Mouse (Mus musculus) CH12.LX (cell line): ENCODE data around the gene Agap1. TPM values are rescaled to one million over a fixed set of nuclear protein-coding genes. Genes with fewer than 3 reads are reported as not detected.

Experiments
- DNase-seq: peaks from one replicate; pipeline ENCODE4 v3.0.0-alpha.2; 2013; ENCODE audit errors: extremely low read depth
- H3K27ac ChIP-seq: 2 replicates; pipeline ENCODE4 v1.5.1; 2012; ENCODE audit warnings: low read depth, mild to moderate bottlenecking, control low read depth, moderate library complexity; ENCODE audit not compliant: insufficient read depth
- H3K27me3 ChIP-seq: replicated peaks from 2 replicates; pipeline ENCODE3; 2012; ENCODE audit warnings: inconsistent platforms
- H3K36me3 ChIP-seq, 2 experiments: replicated peaks in 1 of 2; 2 replicates each; pipeline versions ENCODE3 to v1.6.1; 2012; ENCODE audit warnings: inconsistent platforms in 1 of 2, low read length in 1 of 2, mild to moderate bottlenecking in 1 of 2, mixed read lengths in 1 of 2, moderate library complexity in 1 of 2; ENCODE audit not compliant: control insufficient read depth in 1 of 2, insufficient read depth in 1 of 2
- H3K4me1 ChIP-seq, 2 experiments: 2 replicates each; pipeline ENCODE4 v1.6.1; 2012; ENCODE audit warnings: inconsistent platforms in 1 of 2, moderate library complexity in 1 of 2; ENCODE audit not compliant: insufficient read depth in 2 of 2, control insufficient read depth in 1 of 2
- H3K4me2 ChIP-seq: 2 replicates; pipeline ENCODE4 v1.6.1; 2012; ENCODE audit warnings: low read depth, mild to moderate bottlenecking, control low read depth; ENCODE audit not compliant: poor library complexity, insufficient read depth, severe bottlenecking
- H3K4me3 ChIP-seq, 3 experiments: fragments of 150-350 bp in 1 of 3; sonication (generic) in 1 of 3; replicated peaks in 1 of 3; 2 replicates each; pipeline versions ENCODE3 to v1.5.1; 2011 to 2012; ENCODE audit warnings: low read depth in 2 of 3, low read length in 2 of 3, mild to moderate bottlenecking in 2 of 3, moderate library complexity in 2 of 3, control low read depth in 1 of 3, improper control_type of control experiment in 1 of 3, inconsistent platforms in 1 of 3, mixed read lengths in 1 of 3; ENCODE audit not compliant: poor library complexity in 1 of 3
- H3K79me2 ChIP-seq: replicated peaks from 2 replicates; pipeline ENCODE4 v1.6.1; 2012; ENCODE audit warnings: mild to moderate bottlenecking, moderate library complexity; ENCODE audit not compliant: control insufficient read depth, poor library complexity, insufficient read depth, severe bottlenecking; ENCODE audit errors: extremely low read depth
- H3K9ac ChIP-seq: 2 replicates; pipeline ENCODE4 v1.6.1; 2012; ENCODE audit warnings: low read depth, mild to moderate bottlenecking, control low read depth, moderate library complexity; ENCODE audit not compliant: insufficient read depth
- H3K9me3 ChIP-seq: replicated peaks from 2 replicates; pipeline ENCODE3; 2012; ENCODE audit warnings: low read length, inconsistent platforms, mixed read lengths
- CTCF ChIP-seq, 2 experiments: IDR thresholded peaks in 1 of 2; conservative IDR thresholded peaks in 1 of 2; 2 replicates each; pipeline ENCODE4 v1.5.1; 2011 to 2012; ENCODE audit warnings: low read depth in 2 of 2, low read length in 2 of 2, improper control_type of control experiment in 1 of 2, inconsistent platforms in 1 of 2, mild to moderate bottlenecking in 1 of 2, moderate library complexity in 1 of 2
- ELF1 ChIP-seq: IDR thresholded peaks from 2 replicates; pipeline ENCODE4 v1.6.1; 2014; ENCODE audit warnings: low read depth, mild to moderate bottlenecking, inconsistent platforms, low read length, improper control_type of control experiment
- ETS1 ChIP-seq: conservative IDR thresholded peaks from 2 replicates; pipeline ENCODE4 v1.6.1; 2012; ENCODE audit warnings: low read depth, mild to moderate bottlenecking, inconsistent platforms, low read length, improper control_type of control experiment, moderate library complexity
- HCFC1 ChIP-seq: IDR thresholded peaks from 2 replicates; pipeline ENCODE4 v1.6.1; 2012; ENCODE audit warnings: low read depth, mild to moderate bottlenecking, inconsistent platforms, low read length, improper control_type of control experiment
- IRF4 ChIP-seq: IDR thresholded peaks from 2 replicates; pipeline ENCODE4 v1.6.1; 2014; ENCODE audit warnings: low read depth, mild to moderate bottlenecking, inconsistent platforms, low read length, improper control_type of control experiment
- JUN ChIP-seq: IDR thresholded peaks from 2 replicates; pipeline ENCODE4 v1.6.1; 2011; ENCODE audit warnings: low read depth, mild to moderate bottlenecking, low read length, improper control_type of control experiment, moderate library complexity; ENCODE audit not compliant: insufficient read depth
- KAT2A ChIP-seq: IDR thresholded peaks from 2 replicates; pipeline ENCODE4 v1.6.1; 2012; ENCODE audit warnings: low read length, improper control_type of control experiment, inconsistent platforms; ENCODE audit not compliant: insufficient replicate concordance
- MAX ChIP-seq: IDR thresholded peaks from 2 replicates; pipeline ENCODE4 v1.6.1; 2011; ENCODE audit warnings: low read length, improper control_type of control experiment
- MAZ ChIP-seq: IDR thresholded peaks from 2 replicates; pipeline ENCODE4 v1.6.1; 2012; ENCODE audit warnings: low read depth, mild to moderate bottlenecking, inconsistent platforms, low read length, improper control_type of control experiment, moderate library complexity
- MXI1 ChIP-seq: IDR thresholded peaks from 2 replicates; pipeline ENCODE4 v1.6.1; 2011; ENCODE audit warnings: mild to moderate bottlenecking, low read depth, low read length, improper control_type of control experiment
- MYC ChIP-seq: IDR thresholded peaks from 2 replicates; pipeline ENCODE4 v1.6.1; 2011; ENCODE audit warnings: low read depth, mild to moderate bottlenecking, improper control_type of control experiment, low read length
- NELFE ChIP-seq: IDR thresholded peaks from 2 replicates; pipeline ENCODE4 v1.6.1; 2011; ENCODE audit warnings: low read depth, low read length, improper control_type of control experiment
- NRF1 ChIP-seq: IDR thresholded peaks from 2 replicates; pipeline ENCODE4 v1.6.1; 2014; ENCODE audit warnings: low read depth, mild to moderate bottlenecking, inconsistent platforms, low read length, improper control_type of control experiment, moderate library complexity
- PAX5 ChIP-seq: IDR thresholded peaks from 2 replicates; pipeline ENCODE4 v1.6.1; 2012; ENCODE audit warnings: low read length, inconsistent platforms, mixed read lengths
- POLR2A ChIP-seq: IDR thresholded peaks from 2 replicates; pipeline ENCODE4 v1.6.1; 2011; ENCODE audit warnings: low read depth, mild to moderate bottlenecking, improper control_type of control experiment, low read length
- RAD21 ChIP-seq: IDR thresholded peaks from 2 replicates; pipeline ENCODE4 v1.6.1; 2011; ENCODE audit warnings: low read depth, mild to moderate bottlenecking, low read length, improper control_type of control experiment, moderate library complexity
- SMC3 ChIP-seq: IDR thresholded peaks from 2 replicates; pipeline ENCODE4 v1.6.1; 2011; ENCODE audit warnings: low read depth, low read length, improper control_type of control experiment
- TBP ChIP-seq: conservative IDR thresholded peaks from 2 replicates; pipeline ENCODE4 v1.6.1; 2011; ENCODE audit warnings: low read depth, low read length, improper control_type of control experiment
- UBTF ChIP-seq: IDR thresholded peaks from 2 replicates; pipeline ENCODE4 v1.6.1; 2012; ENCODE audit warnings: low read depth, mild to moderate bottlenecking, inconsistent platforms, low read length, improper control_type of control experiment, moderate library complexity
- USF1 ChIP-seq: IDR thresholded peaks from 2 replicates; pipeline ENCODE4 v1.6.1; 2014; ENCODE audit warnings: low read depth, mild to moderate bottlenecking, inconsistent platforms, low read length, improper control_type of control experiment
- USF2 ChIP-seq: conservative IDR thresholded peaks from 2 replicates; pipeline ENCODE4 v1.6.1; 2011; ENCODE audit warnings: low read depth, low read length, improper control_type of control experiment
- ZC3H11A ChIP-seq: IDR thresholded peaks from 2 replicates; pipeline ENCODE4 v1.6.1; 2012; ENCODE audit warnings: low read depth, mild to moderate bottlenecking, inconsistent platforms, low read length, improper control_type of control experiment
- ZKSCAN1 ChIP-seq: IDR thresholded peaks from 2 replicates; pipeline ENCODE4 v1.6.1; 2012; ENCODE audit warnings: low read depth, inconsistent platforms, low read length, improper control_type of control experiment, borderline replicate concordance
- ZMIZ1 ChIP-seq: IDR thresholded peaks from 2 replicates; pipeline ENCODE4 v1.6.1; 2012; ENCODE audit warnings: low read depth, mild to moderate bottlenecking, inconsistent platforms, low read length, improper control_type of control experiment
- dilution Hi-C: fragments of 300-500 bp; cut with MboI; formaldehyde crosslinking; loops from 2 replicates; pipeline ENCODE4 v1.14.3; 2020; ENCODE audit warnings: low sequenced_read_pairs; ENCODE audit not compliant: extremely low pct_unique_long_range_greater_than_20kb, extremely low pct_ligation_motif_present
- in situ Hi-C: fragments of 300-500 bp; cut with MboI; formaldehyde crosslinking; loops from 3 replicates; pipeline ENCODE4 v1.14.3; 2019; ENCODE audit warnings: low sequenced_read_pairs, low pct_ligation_motif_present, low pct_unique_long_range_greater_than_20kb, mixed read lengths
- polyA plus RNA-seq: library from polyadenylated mRNA; unstranded; fragments of >175 nt; gene quantifications from 2 replicates; pipeline ENCODE4 v1.2.1, GENCODE M21; 2012; ENCODE audit warnings: low read depth; ENCODE audit not compliant: insufficient read length
- total RNA-seq, 2 experiments: library from RNA; depleted of rRNA; stranded (reverse); fragments of 300-350 nt in 1 of 2; fragments of >200 nt in 1 of 2; gene quantifications; 2 replicates each; pipeline ENCODE4 v1.2.3; 2012 to 2014

Gene Agap1
- total and polyA plus RNA-seq, 3 experiments, result not detected

GRCm38 (mm10) chr1:89467321-89468069, 12.9 kb downstream of the Agap1 start:
- Histone ChIP-seq H3K36me3 (no peaks in the 10 kb centered on the region), H3K79me2 (no peaks in the 10 kb centered on the region), H3K4me2 (no peak overlapping the region), H3K27me3 (no peaks in the 10 kb centered on the region), H3K27ac (no peak overlapping the region), H3K4me3 (no peak overlapping the region), H3K4me1 (no peaks in the 10 kb centered on the region), H3K9me3 (peaks cover 95% of the 10 kb centered on the region), H3K9ac (no peak overlapping the region)
- TF ChIP-seq USF2 (no peak), NRF1 (no peak), MXI1 (no peak), KAT2A (no peak), ELF1 (no peak)
- in situ Hi-C loops, result no loop called here
- dilution Hi-C loops, result no loop called here
- no peak for DNase-seq

GRCm38 (mm10) chr1:89468141-89468540, 13.5 kb downstream of the Agap1 start:
- TF ChIP-seq ZMIZ1, result no peak
- no peak for TF ChIP-seq HCFC1
- TF ChIP-seq ETS1, result no peak
- TF ChIP-seq SMC3, result no peak
- TF ChIP-seq PAX5, result no peak
- no peak for TF ChIP-seq MAZ
- TF ChIP-seq CTCF (conservative IDR thresholded peaks at IDR 0.05 in 1 of 2, IDR thresholded peaks at IDR 0.05 in 1 of 2; ENCODE audit: low read depth in 2 of 2, low read length in 2 of 2), result no peak
- no peak for TF ChIP-seq TBP
- no peak for TF ChIP-seq ZKSCAN1
- no peak for TF ChIP-seq JUN
- TF ChIP-seq USF2, result no peak
- TF ChIP-seq POLR2A, result no peak
- no peak for TF ChIP-seq RAD21
- no peak for TF ChIP-seq UBTF
- TF ChIP-seq USF1, result no peak
- TF ChIP-seq ZC3H11A, result no peak
- no peak for TF ChIP-seq MAX
- TF ChIP-seq MYC, result no peak
- TF ChIP-seq IRF4, result no peak
- TF ChIP-seq NELFE, result no peak
- TF ChIP-seq, all 38 proteins: peak for 0
- no peak overlapping the region for H3K4me3 ChIP-seq
- no peaks in the 10 kb centered on the region for H3K27me3 ChIP-seq
- no peaks in the 10 kb centered on the region for H3K4me1 ChIP-seq
- in situ Hi-C loops, result no loop called here
- dilution Hi-C loops, result no loop called here
- H3K36me3 ChIP-seq, result no peaks in the 10 kb centered on the region
- DNase-seq, result no peak
- H3K9ac ChIP-seq, result no peak overlapping the region
- no peak overlapping the region for H3K4me2 ChIP-seq
- H3K9me3 ChIP-seq, result peaks cover 95% of the 10 kb centered on the region
- H3K79me2 ChIP-seq, result no peaks in the 10 kb centered on the region
- H3K27ac ChIP-seq, result no peak overlapping the region
